Mouse (Mus musculus) lung, embryonic 14.5 days (tissue): ENCODE measurements at regions not wholly inside any gene's neighbourhood (a gene's known extent, or its start where the extent isn't known, plus 50 kb on each side); places are given as distances from the start of the nearest gene placed in this dataset.

Source experiments
- ATAC-seq: fragments of 200-750 bp; cut with Nextera tagmentation; 2 replicates; pipeline ENCODE4 v1.8.0; 2017; ENCODE audit warnings: mild to moderate bottlenecking, moderate TSS enrichment, moderate library complexity; ENCODE audit not compliant: insufficient read depth
- DNase-seq: peaks from one replicate; pipeline ENCODE4 v3.0.0-alpha.2; 2015
- H3K27ac ChIP-seq: fragments of 300-500 bp; sonication (generic); 2 replicates; pipeline ENCODE4 v1.5.1; 2014; ENCODE audit warnings: low read depth, mild to moderate bottlenecking, moderate library complexity
- H3K27me3 ChIP-seq: fragments of 300-500 bp; sonication (generic); 2 replicates; pipeline ENCODE4 v1.6.1; 2014; ENCODE audit warnings: low read length, control low read depth; ENCODE audit not compliant: insufficient read depth
- H3K36me3 ChIP-seq: fragments of 300-500 bp; sonication (generic); 2 replicates; pipeline ENCODE4 v1.6.1; 2014; ENCODE audit warnings: control low read depth; ENCODE audit not compliant: insufficient read depth
- H3K4me1 ChIP-seq: fragments of 300-500 bp; sonication (generic); 2 replicates; pipeline ENCODE4 v1.6.1; 2014; ENCODE audit warnings: antibody characterized with exemption, control low read depth; ENCODE audit not compliant: insufficient read depth
- H3K4me2 ChIP-seq: fragments of 300-500 bp; sonication (generic); 2 replicates; pipeline ENCODE4 v1.6.1; 2014; ENCODE audit warnings: mild to moderate bottlenecking
- H3K4me3 ChIP-seq: fragments of 300-500 bp; sonication (generic); 2 replicates; pipeline ENCODE4 v1.5.1; 2014; ENCODE audit warnings: low read depth, low read length
- H3K9ac ChIP-seq: fragments of 300-500 bp; sonication (generic); 2 replicates; pipeline ENCODE4 v1.6.1; 2014
- H3K9me3 ChIP-seq: fragments of 300-500 bp; sonication (generic); 2 replicates; pipeline ENCODE4 v1.6.1; 2016; ENCODE audit warnings: low read depth, low read length, control low read depth
- CTCF ChIP-seq: IDR thresholded peaks from 2 replicates; pipeline ENCODE4 v1.5.1; 2016; ENCODE audit warnings: antibody characterized with exemption, low read depth
- WGBS: fragments of 180-500 bp; shearing (Covaris S2); extraction: QIAGEN DNeasy Blood & Tissue Kit; methylation state at CpG from one replicate; pipeline ENCODE4 v1.1.7; 2014; 5-methylcytosine and 5-hydroxymethylcytosine counted together

DNA sequence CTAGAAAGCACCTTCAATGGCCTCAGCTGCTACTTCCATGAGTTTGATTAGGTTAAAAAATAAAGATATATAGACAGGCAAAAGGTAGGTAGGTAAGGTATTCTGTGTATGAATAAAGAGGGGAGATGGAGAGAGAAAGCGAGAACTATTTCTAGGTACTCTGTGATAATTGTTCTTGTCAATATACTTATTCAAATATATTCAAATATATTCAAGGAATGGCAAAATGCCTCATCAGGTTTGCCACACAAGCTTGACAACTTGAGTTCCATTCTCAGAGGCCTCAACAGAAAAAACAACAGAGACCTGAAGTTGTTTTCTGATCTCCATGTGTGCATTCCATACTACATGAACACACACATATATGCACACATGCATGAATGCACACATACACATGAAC, 240.2 kb upstream of the Gm38303 start:
- DNase-seq (no peak), ATAC-seq (no peak)
- Histone ChIP-seq H3K27me3 (no peaks in the 10 kb centered on the region), H3K4me3 (no peak overlapping the region), H3K9ac (no peak overlapping the region), H3K4me2 (no peak overlapping the region), H3K36me3 (no peaks in the 10 kb centered on the region), H3K9me3 (no peaks in the 10 kb centered on the region), H3K27ac (no peak overlapping the region), H3K4me1 (no peaks in the 10 kb centered on the region)
- no peak for TF ChIP-seq CTCF
- WGBS = 79% methylated on average over 1 of the region's 1 CpGs

DNA sequence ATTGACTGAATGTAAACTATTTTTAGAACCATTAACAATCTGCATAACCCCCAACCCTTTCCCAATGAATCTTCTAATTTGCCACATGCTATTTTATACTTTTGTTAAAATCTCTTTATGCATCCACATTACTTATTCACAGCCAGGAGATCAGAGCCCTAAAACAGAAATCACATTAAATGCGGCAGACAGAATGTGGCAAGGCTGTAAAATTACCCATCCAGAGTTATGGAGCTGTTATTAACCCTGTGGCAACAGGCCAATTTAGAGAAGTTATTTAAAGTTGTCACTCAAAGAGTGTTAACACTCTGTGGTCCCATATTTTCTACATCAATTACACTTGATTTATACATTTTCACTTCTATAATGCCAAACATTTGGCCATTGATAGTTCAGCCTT, 239.7 kb upstream of the Gm38303 start:
- WGBS = 47% methylated on average over 1 of the region's 1 CpGs
- no peaks in the 10 kb centered on the region for H3K36me3 ChIP-seq
- TF ChIP-seq CTCF = no peak
- no peaks in the 10 kb centered on the region for H3K27me3 ChIP-seq
- H3K4me3 ChIP-seq = no peak overlapping the region
- DNase-seq (peak; percentile 8), ATAC-seq (no peak)
- H3K4me1 ChIP-seq = no peaks in the 10 kb centered on the region
- no peak overlapping the region for H3K4me2 ChIP-seq
- no peaks in the 10 kb centered on the region for H3K9me3 ChIP-seq
- no peak overlapping the region for H3K9ac ChIP-seq
- no peak overlapping the region for H3K27ac ChIP-seq

DNA sequence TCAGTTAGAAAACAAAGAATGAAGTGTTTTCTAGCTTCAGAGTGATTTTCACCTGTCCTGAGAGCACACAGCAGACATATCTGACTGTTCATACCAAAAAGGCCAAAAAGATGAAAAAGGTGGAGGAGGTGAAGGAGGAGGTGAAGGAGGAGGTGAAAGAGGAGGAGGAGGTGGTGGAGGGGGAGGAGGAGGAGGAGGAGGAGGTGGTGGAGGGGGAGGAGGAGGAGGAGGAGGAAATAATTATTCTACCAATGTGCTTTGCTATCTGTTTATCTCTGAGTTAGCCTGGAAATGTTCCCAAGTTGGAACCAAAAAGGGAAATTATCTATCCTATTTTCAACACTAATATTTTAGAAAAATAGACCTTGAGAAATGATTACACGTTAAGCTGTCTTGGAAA, 239.3 kb upstream of the Gm38303 start:
- Histone ChIP-seq H3K9ac (no peak overlapping the region), H3K27ac (no peak overlapping the region), H3K36me3 (no peaks in the 10 kb centered on the region), H3K4me3 (no peak overlapping the region), H3K4me2 (no peak overlapping the region), H3K9me3 (no peaks in the 10 kb centered on the region), H3K27me3 (no peaks in the 10 kb centered on the region), H3K4me1 (no peaks in the 10 kb centered on the region)
- ATAC-seq = no peak
- no peak for TF ChIP-seq CTCF
- no peak for DNase-seq
- WGBS = 29% methylated on average over 1 of the region's 1 CpGs
